Mouse (Mus musculus) ES-E14 (cell line): ENCODE data around the gene Pdzd3.

Experiments
- HCFC1 ChIP-seq: IDR thresholded peaks from 2 replicates; pipeline ENCODE4 v1.6.1; 2012; ENCODE audit warnings: low read length, inconsistent platforms, borderline replicate concordance; ENCODE audit not compliant: insufficient read depth
- ZNF384 ChIP-seq: IDR thresholded peaks from 2 replicates; pipeline ENCODE4 v1.6.1; 2012; ENCODE audit warnings: low read depth, low read length, inconsistent platforms

DNA sequence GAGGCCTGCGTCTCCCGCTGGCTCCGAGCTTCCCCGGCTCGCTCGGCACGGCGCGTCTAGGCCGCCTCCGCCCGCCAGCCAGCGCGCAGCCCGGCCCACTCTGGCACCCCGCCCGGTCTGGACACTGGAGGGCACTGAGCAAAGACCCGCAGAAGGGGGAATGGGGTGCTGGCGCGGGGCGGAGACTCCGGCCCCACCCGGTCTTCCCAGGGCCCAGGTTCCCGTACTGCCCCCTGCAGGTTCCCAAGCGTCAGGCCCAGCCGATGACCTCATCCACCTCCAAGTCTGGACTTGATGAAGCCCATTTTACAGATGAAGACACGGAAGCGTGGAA lies 16.7 kb upstream of the Pdzd3 start:
- TF ChIP-seq HCFC1 (no peak), ZNF384 (no peak)
